Mouse (Mus musculus) left cerebral cortex, postnatal 10 days (tissue): ENCODE measurements at regions not wholly inside any gene's neighbourhood (a gene's known extent, or its start where the extent isn't known, plus 50 kb on each side); places are given as distances from the start of the nearest gene placed in this dataset.

Experiments
- DNase-seq, 2 experiments: peaks; one replicate each; pipeline ENCODE4 v3.0.0; 2021 to 2022; ENCODE audit warnings: low spot score in 2 of 2, mixed read lengths in 1 of 2; ENCODE audit errors: extremely low spot score in 1 of 2
- intact Hi-C: fragments of 180-260 bp; cut with DNase I; formaldehyde crosslinking; loops from one replicate; pipeline ENCODE4 v1.15.1; 2025

GRCm38 (mm10) chr3:81279266-81279665 is 243.1 kb downstream of the Pdgfc start:
- no peak for DNase-seq
- intact Hi-C loops, result no loop called here

DNA sequence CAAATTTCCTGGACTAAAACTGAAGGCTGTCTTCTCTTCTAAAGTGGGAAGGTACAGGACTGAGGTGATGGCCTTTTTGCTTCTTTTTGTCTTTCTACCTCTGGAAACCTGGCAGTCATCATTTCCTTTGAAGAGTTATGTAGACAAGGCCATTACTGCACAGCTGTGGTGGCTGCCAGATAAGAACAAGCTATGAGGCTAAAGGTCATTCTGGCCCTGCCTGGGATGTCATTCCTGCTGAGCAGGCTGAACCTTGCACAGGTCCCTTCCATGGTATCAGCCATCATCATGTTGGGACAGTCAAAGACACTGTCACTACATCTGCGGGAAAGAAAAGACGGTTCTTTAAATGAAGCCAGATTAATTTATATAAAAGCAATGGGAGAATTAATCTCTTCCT is 253.5 kb downstream of the Pdgfc start:
- intact Hi-C loops, result no loop called here
- no peak for DNase-seq

- intact Hi-C loops, result no loop called here
- DNase-seq, result no peak
Observed at GRCm38 (mm10) chr3:81292404-81292803, 256.2 kb downstream of the Pdgfc start.

DNA sequence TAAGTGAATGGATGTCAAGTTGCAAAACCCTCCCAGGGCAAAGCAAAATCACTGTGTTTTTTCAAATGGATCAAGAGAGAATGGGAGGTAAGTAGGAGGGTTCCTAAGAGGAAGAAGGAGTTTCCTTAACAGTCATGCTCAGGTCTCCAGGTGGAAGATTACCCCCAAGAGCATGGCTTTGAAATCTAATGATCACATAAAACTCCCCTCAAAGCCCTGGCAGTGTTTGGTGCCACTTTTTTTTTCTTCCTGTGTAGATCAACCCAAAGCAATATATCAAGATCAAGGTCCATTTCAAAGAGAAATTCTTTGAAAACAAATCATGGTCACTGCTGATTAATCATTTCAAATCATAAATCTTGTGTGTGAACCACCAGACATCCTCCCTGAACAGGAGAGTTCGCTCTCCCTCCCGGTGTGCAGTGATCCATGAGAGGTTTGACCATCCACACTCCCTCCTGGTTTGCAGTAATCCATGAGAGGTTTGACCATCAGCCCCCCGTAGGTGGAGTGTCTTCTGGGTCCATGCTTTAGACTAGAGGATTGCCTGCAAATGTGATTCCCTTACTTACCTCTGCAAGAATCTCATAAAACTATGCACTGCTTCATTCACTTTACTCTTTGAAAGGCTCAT is 257.1 kb downstream of the Pdgfc start:
- DNase-seq, result no peak
- intact Hi-C loops, result no loop called here

- intact Hi-C loops, result no loop called here
- DNase-seq, result no peak
Observed at GRCm38 (mm10) chr3:81304017-81304791, 268.0 kb downstream of the Pdgfc start.

DNA sequence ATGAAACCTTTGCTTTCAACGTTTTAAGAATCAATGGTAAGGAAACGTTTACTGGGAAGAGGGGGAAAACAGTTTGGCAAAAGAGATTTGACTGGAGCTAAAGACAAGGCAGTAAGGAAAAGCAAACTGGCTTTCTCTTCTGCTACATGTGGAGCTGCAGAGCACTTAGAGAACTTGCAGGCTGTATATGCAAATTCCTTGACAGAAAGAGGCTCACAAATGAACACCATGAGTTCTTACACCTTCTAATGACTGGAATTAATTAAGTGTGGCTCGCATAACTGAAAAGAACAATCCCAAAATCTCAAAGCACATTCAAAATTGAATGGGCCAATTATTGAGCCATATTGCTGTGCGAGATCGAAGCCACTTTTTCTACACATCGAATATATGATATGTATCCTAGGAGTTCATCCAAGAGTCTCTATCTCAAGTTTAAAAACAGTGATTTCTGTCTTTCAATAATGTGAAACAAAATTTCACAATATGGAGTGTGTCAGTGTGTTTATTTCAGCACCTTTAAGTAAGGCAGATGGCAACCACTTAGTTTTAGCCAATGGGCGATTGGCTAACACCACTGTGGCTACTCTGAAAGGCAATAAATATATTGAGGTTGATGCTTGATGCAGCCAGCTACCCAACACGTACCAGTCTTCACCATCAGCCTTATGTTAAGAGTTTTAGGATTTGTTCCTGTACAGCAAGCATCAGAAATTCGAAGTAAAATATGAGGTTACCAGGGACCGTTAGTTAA is 269.4 kb downstream of the Pdgfc start:
- DNase-seq, result no peak
- intact Hi-C loops, result no loop called here

DNA sequence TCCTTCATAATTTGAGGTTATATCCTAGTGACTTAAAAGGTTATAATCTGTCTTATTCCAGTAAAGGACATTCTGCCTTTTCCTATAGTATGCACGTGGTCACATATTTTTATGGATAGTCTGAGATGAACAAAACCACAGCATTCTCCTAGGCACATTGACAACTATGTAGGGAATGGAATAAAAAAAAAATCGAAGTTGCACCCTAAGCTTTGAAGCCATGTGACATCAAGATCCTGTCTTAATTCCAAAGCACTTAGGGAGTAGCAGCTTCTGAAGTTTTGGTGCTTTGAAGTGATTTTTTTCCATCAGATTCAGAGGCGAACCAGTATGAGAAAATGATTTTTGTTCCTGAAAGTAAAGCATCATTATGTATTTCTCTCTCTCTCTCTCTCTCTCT is 290.6 kb downstream of the Pdgfc start:
- DNase-seq, result no peak
- intact Hi-C loops, result no loop called here

DNA sequence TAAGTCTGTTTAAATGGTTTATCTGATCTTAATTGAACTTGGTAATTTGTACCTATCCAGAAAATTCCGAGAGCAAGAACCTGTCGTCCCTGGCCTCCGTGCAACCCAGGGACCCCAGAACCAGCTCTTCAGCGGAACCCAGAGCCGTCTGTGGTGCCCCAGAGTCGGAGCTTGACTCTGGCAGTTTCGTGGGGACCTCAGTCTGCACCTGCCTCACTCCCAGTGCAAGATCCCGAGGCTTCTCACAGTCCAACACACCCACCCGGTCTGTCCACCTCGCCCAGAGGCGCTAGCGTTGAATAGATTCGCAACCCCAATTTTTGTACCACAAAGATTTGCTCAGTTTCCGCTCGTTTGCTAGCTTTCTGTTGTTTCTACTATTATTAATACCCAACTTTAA is 315.5 kb downstream of the Pdgfc start:
- no peak for DNase-seq
- intact Hi-C loops, result no loop called here

GRCm38 (mm10) chr3:81367918-81368317 is 331.7 kb downstream of the Pdgfc start:
- no peak for DNase-seq
- intact Hi-C loops, result no loop called here

DNA sequence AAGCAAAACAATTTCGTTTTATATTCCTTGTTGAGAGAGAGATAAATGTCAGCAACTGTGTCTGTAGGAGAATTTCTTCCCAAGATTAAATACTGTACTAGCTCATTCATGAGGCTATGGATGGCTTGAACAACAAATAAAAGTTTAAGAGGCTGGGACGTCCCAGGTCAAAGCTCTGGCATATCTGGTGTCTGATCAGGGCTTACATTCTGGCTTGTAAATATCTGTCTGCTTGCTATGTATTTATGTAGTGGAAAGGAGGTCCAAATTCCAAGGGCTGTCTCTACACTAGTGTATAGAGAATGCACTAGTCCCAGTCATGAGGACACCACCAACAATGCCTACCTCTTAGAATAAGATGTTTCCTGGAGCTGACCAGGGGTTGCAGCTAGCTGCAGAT is 332.4 kb downstream of the Pdgfc start:
- DNase-seq, result no peak
- intact Hi-C loops, result no loop called here

- intact Hi-C loops, result no loop called here
- no peak for DNase-seq
Observed at GRCm38 (mm10) chr3:81369742-81370141, 333.5 kb downstream of the Pdgfc start.

GRCm38 (mm10) chr3:81375990-81376389 is 339.8 kb downstream of the Pdgfc start:
- intact Hi-C loops, result no loop called here
- no peak for DNase-seq

- intact Hi-C loops, result no loop called here
- peak in 1 of 2 experiments; percentile 17 for DNase-seq
Observed at GRCm38 (mm10) chr3:81377466-81377865, 341.2 kb downstream of the Pdgfc start.

DNA sequence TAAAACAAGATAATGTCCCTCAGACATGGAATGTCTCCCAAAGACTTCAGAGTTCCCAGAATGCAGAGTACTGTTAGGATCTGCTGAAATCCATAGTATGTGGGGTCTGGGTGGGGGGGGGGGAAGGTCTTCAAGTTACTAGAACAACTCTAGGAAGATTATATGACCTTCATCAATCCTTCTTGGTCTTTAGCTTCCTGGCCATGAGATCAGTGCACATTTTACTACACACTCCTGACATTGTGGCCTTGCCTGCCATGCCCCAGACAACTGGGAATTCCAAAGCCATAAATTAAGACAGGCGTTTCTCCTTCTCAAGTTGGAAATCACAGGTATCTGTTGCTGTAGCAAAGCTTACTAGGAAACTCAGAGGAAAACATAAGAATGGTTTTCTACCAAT is 343.1 kb downstream of the Pdgfc start:
- intact Hi-C loops, result no loop called here

DNA sequence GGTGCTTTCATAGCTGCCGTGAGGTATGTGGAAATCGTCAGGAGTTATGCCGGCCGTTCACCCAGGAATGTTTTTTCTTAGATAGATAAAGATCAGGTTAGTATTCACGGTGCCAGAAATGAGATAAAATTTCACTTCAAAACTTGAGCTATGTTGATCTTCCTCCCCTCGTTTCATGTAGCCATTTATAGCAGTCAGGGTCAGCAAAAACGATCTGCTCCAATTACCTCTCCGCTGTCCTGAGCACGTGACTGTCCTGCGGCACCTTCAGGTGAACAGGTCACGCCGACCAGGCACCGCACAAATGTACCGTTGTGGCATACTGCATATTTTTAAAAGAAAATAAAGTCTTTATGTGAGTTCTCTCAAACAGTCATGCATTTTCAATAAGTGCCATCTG is 350.7 kb downstream of the Pdgfc start:
- intact Hi-C loops, result no loop called here
- DNase-seq, result no peak

More for the DNA sequence above, 343.1 kb downstream of the Pdgfc start:
- DNase-seq, result no peak

DNA sequence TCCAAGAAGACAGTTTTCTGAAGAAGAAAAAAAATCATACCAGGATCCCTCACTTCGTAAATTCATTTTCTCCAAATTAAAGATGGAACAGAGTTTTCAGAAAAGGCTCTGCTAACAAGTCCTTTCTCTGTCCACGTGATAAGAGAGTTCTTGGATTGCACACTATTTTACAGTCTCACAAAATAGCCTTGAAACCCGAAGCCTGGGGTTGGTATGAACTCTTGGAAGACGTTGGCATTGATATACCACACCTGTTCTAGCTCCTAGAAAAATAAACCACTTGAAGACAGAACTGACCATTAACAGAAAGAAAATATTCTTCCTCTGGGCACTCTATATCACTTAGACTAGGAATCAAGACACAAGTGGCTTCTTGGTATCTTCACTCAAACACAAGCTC is 351.4 kb downstream of the Pdgfc start:
- DNase-seq, result no peak
- intact Hi-C loops, result no loop called here

DNA sequence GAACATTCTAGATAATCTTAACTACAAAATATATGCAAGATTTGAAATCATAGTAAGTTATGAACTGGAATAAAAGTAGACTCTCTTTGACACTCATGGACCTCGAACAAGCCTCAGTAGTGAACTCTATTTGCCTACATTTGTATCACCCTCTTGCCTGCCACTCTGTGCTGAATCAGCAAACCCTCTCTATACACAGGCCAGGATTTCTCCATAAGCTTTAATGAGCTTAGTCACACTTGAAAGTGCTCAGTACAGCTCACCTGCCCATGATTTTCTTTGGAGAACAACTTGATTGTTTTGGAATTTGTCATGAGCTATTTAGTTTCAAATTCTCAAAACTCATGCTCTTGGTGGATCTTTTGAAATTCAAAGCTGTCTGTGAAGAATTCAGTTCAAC is 361.0 kb downstream of the Pdgfc start:
- DNase-seq, result no peak
- intact Hi-C loops, result no loop called here

- intact Hi-C loops, result no loop called here
- no peak for DNase-seq
Observed at GRCm38 (mm10) chr3:81401028-81401427, 364.8 kb downstream of the Pdgfc start.

- intact Hi-C loops, result no loop called here
- DNase-seq, result no peak
Observed at GRCm38 (mm10) chr3:81408914-81409313, 372.7 kb downstream of the Pdgfc start.

DNA sequence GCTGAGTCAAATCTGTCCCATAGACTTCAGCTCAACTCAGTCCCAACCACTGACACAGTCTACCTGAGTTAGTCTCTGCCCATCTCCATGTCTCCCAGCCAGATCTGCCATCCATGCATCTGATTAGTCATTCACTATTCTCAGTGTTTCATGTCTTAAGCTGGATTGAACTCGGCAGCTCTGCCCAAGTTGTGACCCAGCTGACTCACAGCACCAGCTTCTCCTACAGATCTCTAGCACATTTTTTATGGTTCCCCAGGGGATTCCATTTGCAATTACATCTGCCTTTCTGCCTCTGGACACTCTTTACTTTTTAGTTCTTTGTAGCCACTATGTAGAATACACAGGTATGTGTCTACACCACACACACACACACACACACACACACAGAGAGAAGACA is 385.7 kb downstream of the Pdgfc start:
- intact Hi-C loops, result no loop called here

More for the DNA sequence above, 385.7 kb downstream of the Pdgfc start:
- no peak for DNase-seq
